10 mouse cellular contexts compared by ENCODE assay signal in genomic region chrX:23285442-23285817, GRCm38 (mm10).
DNase-seq lines count a peak whose midpoint lies in the region; ATAC-seq and TF ChIP-seq lines count a peak whose summit lies in the region.
"Had no signal": no experiment of that assay in that cellular context is flagged by ENCODE, and none has a peak within 500 bp of the region (broad histone marks: within the 10 kb centered on the region; RNA-seq: fewer than 3 reads in every experiment).

No protein-coding gene starts in this region.

- no peaks in the 10 kb centered on the region for H3K9me3 ChIP-seq in kidney, postnatal 0 days (replicated peaks; ENCODE audit: low read length)
- no peaks in the 10 kb centered on the region for H3K9me3 ChIP-seq in forebrain, embryonic 11.5 days (ENCODE audit: control insufficient read depth, low read length)
- H3K9me3 ChIP-seq in hindbrain, embryonic 14.5 days (ENCODE audit: control insufficient read depth, low read length): no peaks in the 10 kb centered on the region
- no peaks in the 10 kb centered on the region for H3K9me3 ChIP-seq in neural tube, embryonic 15.5 days (replicated peaks)

- H3K4me2 ChIP-seq in kidney, postnatal 0 days (ENCODE audit: low read length): 0 out of 2 replicates have a peak overlapping the region, but pooled peaks have one; percentile 2
- H3K4me2 ChIP-seq in forebrain, embryonic 11.5 days (ENCODE audit: low read depth, low read length, severe bottlenecking): peak overlapping the region; percentile 41; the same call in 1 of the 2 replicates
- H3K4me2 ChIP-seq in hindbrain, embryonic 14.5 days (replicated peaks): peak overlapping the region; percentile 55
- H3K4me2 ChIP-seq in neural tube, embryonic 15.5 days: peak overlapping the region; percentile 52

- H3K36me3 ChIP-seq in kidney, postnatal 0 days (ENCODE audit: insufficient read depth, low read length): no peaks in the 10 kb centered on the region
- no peaks in the 10 kb centered on the region for H3K36me3 ChIP-seq in kidney, adult 2 months (ENCODE audit: control insufficient read depth, insufficient read depth, low read length)
- H3K36me3 ChIP-seq in forebrain, embryonic 11.5 days (ENCODE audit: control insufficient read depth, insufficient read depth, low read length): no peaks in the 10 kb centered on the region
- H3K36me3 ChIP-seq in hindbrain, embryonic 14.5 days (replicated peaks; ENCODE audit: control insufficient read depth, insufficient read depth): no peaks in the 10 kb centered on the region
- H3K36me3 ChIP-seq in neural tube, embryonic 15.5 days: no peaks in the 10 kb centered on the region

- TF ChIP-seq CTCF in kidney, postnatal 0 days (IDR thresholded peaks at IDR 0.05; ENCODE audit: low read depth): no peak
- TF ChIP-seq CTCF in kidney, adult 2 months (conservative IDR thresholded peaks at IDR 0.05; ENCODE audit: insufficient read depth, insufficient read length, low read depth, low read length): no peak

- H3K4me3 ChIP-seq in kidney, postnatal 0 days (replicated peaks; ENCODE audit: low read depth, low read length): no peak overlapping the region
- H3K4me3 ChIP-seq in kidney, adult 2 months (ENCODE audit: insufficient read depth, low read depth, low read length): no peak overlapping the region
- peak overlapping the region; percentile 11 for H3K4me3 ChIP-seq in forebrain, embryonic 11.5 days (ENCODE audit: low read depth, low read length)
- peak overlapping the region; percentile 37 for H3K4me3 ChIP-seq in hindbrain, embryonic 14.5 days (replicated peaks; ENCODE audit: low read length)
- H3K4me3 ChIP-seq in neural tube, embryonic 15.5 days (replicated peaks): peak overlapping the region; percentile 37
- H3K4me3 ChIP-seq: myocyte had no signal

- no peaks in the 10 kb centered on the region for H3K4me1 ChIP-seq in kidney, postnatal 0 days (replicated peaks; ENCODE audit: insufficient read depth, low read length)
- H3K4me1 ChIP-seq in kidney, adult 2 months (ENCODE audit: control insufficient read depth, insufficient read depth, low read length): no peaks in the 10 kb centered on the region
- no peaks in the 10 kb centered on the region; the same call in 1 of the 2 replicates for H3K4me1 ChIP-seq in forebrain, embryonic 11.5 days (replicated peaks; ENCODE audit: control insufficient read depth, insufficient read depth, low read length)
- no peaks in the 10 kb centered on the region for H3K4me1 ChIP-seq in hindbrain, embryonic 14.5 days (replicated peaks; ENCODE audit: control insufficient read depth, insufficient read depth, low read length)
- no peaks in the 10 kb centered on the region for H3K4me1 ChIP-seq in neural tube, embryonic 15.5 days

- no peak for DNase-seq in kidney, postnatal 0 days (ENCODE audit: low spot score)
- no peak for DNase-seq in kidney, adult 2 months
- peak; percentile 50 for DNase-seq in forebrain, embryonic 11.5 days (ENCODE audit: low spot score)
- DNase-seq in hindbrain, embryonic 14.5 days (ENCODE audit: low spot score): no peak
- no peak for DNase-seq in gastrocnemius, postnatal 36 days
- DNase-seq in left cerebral cortex, postnatal 36 days (ENCODE audit: low spot score in 2 of 2): no peak
- DNase-seq: kidney, postnatal 10 days had no signal

- ATAC-seq in kidney, postnatal 0 days (replicated peaks; ENCODE audit: low FRiP score, low read depth): no peak
- peak; percentile 58; the same call in 1 of the 2 replicates for ATAC-seq in forebrain, embryonic 11.5 days (replicated peaks; ENCODE audit: low FRiP score)
- ATAC-seq in hindbrain, embryonic 14.5 days (ENCODE audit: low FRiP score): peak; percentile 68; the same call in 1 of the 2 replicates
- ATAC-seq in neural tube, embryonic 15.5 days (ENCODE audit: low FRiP score): peak; percentile 73
- ATAC-seq: activated CD4-positive, CD25-positive, alpha-beta regulatory T cell, adult 4 months had no signal

- H3K27me3 ChIP-seq in kidney, postnatal 0 days (ENCODE audit: insufficient read depth, low read length): no peaks in the 10 kb centered on the region
- H3K27me3 ChIP-seq in kidney, adult 2 months (replicated peaks; ENCODE audit: control insufficient read depth, insufficient read depth, low read length): no peaks in the 10 kb centered on the region
- H3K27me3 ChIP-seq in forebrain, embryonic 11.5 days (ENCODE audit: control insufficient read depth, insufficient read depth, low read length): no peaks in the 10 kb centered on the region
- no peaks in the 10 kb centered on the region for H3K27me3 ChIP-seq in hindbrain, embryonic 14.5 days (ENCODE audit: control insufficient read depth, insufficient read depth, low read length)
- no peaks in the 10 kb centered on the region for H3K27me3 ChIP-seq in neural tube, embryonic 15.5 days (replicated peaks)

- 30% methylated on average over 10 of the region's 10 CpGs for WGBS in kidney, postnatal 0 days
- 16% methylated on average over 9 of the region's 10 CpGs for WGBS in kidney, adult 2 months
- WGBS in forebrain, embryonic 11.5 days: 20% methylated on average over 10 of the region's 10 CpGs
- WGBS in hindbrain, embryonic 14.5 days: 24% methylated on average over 10 of the region's 10 CpGs
- 24% methylated on average over 10 of the region's 10 CpGs for WGBS in neural tube, embryonic 15.5 days

- no peak for TF ChIP-seq POLR2A in kidney, adult 2 months (IDR thresholded peaks at IDR 0.05; ENCODE audit: low read depth, low read length)

- H3K9ac ChIP-seq in kidney, postnatal 0 days (ENCODE audit: low read depth, low read length): no peak overlapping the region
- H3K9ac ChIP-seq in forebrain, embryonic 11.5 days (ENCODE audit: low read length): no peak overlapping the region
- peak overlapping the region; percentile 60 for H3K9ac ChIP-seq in hindbrain, embryonic 14.5 days
- peak overlapping the region; percentile 8 for H3K9ac ChIP-seq in neural tube, embryonic 15.5 days (replicated peaks)

- H3K27ac ChIP-seq in kidney, postnatal 0 days: no peak overlapping the region
- no peak overlapping the region for H3K27ac ChIP-seq in kidney, adult 2 months (ENCODE audit: insufficient read depth, low read depth, low read length)
- 0 out of 2 replicates have a peak overlapping the region, but pooled peaks have one; percentile 25 for H3K27ac ChIP-seq in forebrain, embryonic 11.5 days (ENCODE audit: low read depth, low read length)
- peak overlapping the region; percentile 87 for H3K27ac ChIP-seq in hindbrain, embryonic 14.5 days
- peak overlapping the region; percentile 81 for H3K27ac ChIP-seq in neural tube, embryonic 15.5 days (replicated peaks)

- intact Hi-C loops in gastrocnemius, postnatal 36 days (cut with DNase I): no loop called here
- intact Hi-C loops in left cerebral cortex, postnatal 36 days (cut with DNase I): no loop called here

Comparison
In these comparisons a context has a peak if more than half of its experiments do, and no peak if none do; other contexts are left out.
1. H3K27ac ChIP-seq: peak in forebrain, embryonic 11.5 days (single experiment), hindbrain, embryonic 14.5 days (single experiment) and neural tube, embryonic 15.5 days (single experiment); none in kidney, postnatal 0 days (single experiment) and kidney, adult 2 months (single experiment).
2. H3K4me2 ChIP-seq: peak in every context shown above with its lines; median percentile 55 in hindbrain, embryonic 14.5 days; 52 in neural tube, embryonic 15.5 days; 41 in forebrain, embryonic 11.5 days; 2 in kidney, postnatal 0 days.
3. H3K4me3 ChIP-seq: peak in forebrain, embryonic 11.5 days (single experiment), hindbrain, embryonic 14.5 days (single experiment) and neural tube, embryonic 15.5 days (single experiment); none in kidney, postnatal 0 days (single experiment) and kidney, adult 2 months (single experiment).
4. H3K9ac ChIP-seq: peak in hindbrain, embryonic 14.5 days (single experiment) and neural tube, embryonic 15.5 days (single experiment); none in kidney, postnatal 0 days (single experiment) and forebrain, embryonic 11.5 days (single experiment).